Mouse (Mus musculus): ENCODE results near the gene Slc25a33.

Slc25a33 gene

DNA sequence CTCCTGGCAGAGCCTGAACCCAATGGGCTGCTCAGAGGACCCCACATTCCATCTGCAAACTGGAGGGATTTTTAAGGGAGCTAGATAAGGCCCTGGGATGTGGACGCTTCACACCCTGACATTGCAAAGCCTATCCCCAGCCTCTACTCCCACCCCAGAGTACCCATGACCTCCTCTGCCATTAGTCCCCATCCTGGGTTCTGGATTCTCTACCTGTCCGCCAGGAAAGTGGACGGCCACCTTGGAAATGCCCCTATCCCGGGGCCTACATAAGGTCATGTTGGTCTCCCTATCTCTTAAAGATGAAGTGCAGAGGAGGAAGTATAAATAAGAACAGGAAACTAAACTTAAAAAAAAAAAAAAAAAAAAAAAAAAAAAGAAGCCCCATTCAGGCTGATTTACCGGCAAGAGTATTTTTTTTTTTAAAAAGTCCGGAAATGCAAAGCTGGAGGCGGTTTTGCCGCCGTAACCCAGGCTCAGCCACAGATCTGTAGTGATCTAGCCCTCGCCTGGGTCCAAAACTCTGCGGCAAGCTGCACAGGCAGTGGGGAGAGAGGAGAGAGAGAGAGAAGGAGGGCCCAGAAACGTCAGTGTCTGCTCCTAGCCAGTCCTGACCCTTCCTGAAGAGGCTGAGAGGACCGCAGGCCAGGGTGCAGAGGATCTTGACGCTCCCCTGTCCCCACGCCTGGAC, 76.4 kb downstream of the Slc25a33 start:
- peak; percentile 66 for DNase-seq (ENCODE audit: extremely low read depth, low read depth)

DNA sequence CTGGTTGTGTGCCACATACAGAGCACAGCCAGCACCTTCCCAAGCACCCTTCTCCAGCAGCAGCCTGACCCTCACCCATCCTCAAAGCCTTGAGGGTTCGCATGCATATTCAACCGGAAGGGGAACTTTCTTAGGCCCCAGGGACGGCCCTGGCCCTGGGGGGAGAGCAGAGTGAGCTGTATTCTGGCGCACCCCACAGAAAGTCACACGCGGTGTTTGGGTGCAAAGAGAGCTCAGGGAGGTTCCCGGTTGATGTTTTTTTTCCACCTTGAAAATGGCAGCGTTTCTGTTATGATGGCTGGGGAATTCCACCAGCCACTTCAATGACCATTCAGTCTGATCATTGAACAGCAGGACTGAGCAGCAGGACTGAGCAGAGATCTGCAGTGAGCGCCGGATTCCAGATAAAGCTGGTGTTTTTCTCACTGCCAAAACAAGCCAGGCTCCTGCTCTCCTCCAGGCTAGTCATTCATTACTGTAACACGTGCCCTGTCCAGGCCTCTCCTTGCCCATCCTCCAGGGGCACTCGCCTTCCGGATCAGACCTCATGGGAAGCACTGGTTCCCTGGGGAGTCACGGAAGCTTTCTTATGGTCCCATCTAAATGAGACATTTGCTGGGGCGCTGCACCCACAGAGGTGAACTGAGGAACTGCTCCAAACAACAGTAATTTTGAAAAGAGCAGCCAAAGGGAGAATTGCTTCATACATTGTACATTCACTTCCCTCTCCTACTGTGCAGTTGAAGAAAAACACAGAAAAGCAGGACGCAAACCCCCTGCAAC, 77.7 kb downstream of the Slc25a33 start:
- no peak for DNase-seq (ENCODE audit: extremely low read depth, low read depth)
